Mouse (Mus musculus) midbrain, embryonic 13.5 days (tissue): ENCODE measurements around the gene Tmem50b. TPM values are rescaled to one million over a fixed set of nuclear protein-coding genes. Genes with fewer than 3 reads are reported as not detected.
A peak's percentile ranks its signal among the peaks of the same experiment; 100 is the strongest.

Experiments
- ATAC-seq: fragments of 200-750 bp; cut with Nextera tagmentation; 2 replicates; pipeline ENCODE4 v1.8.0; 2017; ENCODE audit warnings: mild to moderate bottlenecking, moderate TSS enrichment, moderate library complexity
- H3K27ac ChIP-seq: fragments of 300-500 bp; sonication (generic); 2 replicates; pipeline ENCODE4 v1.5.1; 2015; ENCODE audit warnings: inconsistent platforms, mild to moderate bottlenecking, moderate library complexity
- H3K27me3 ChIP-seq: fragments of 300-500 bp; sonication (generic); 2 replicates; pipeline ENCODE4 v1.6.1; 2015; ENCODE audit warnings: mild to moderate bottlenecking, inconsistent platforms
- H3K36me3 ChIP-seq: fragments of 300-500 bp; sonication (generic); 2 replicates; pipeline ENCODE4 v1.6.1; 2015; ENCODE audit warnings: mild to moderate bottlenecking, inconsistent platforms
- H3K4me1 ChIP-seq: fragments of 300-500 bp; sonication (generic); replicated peaks from 2 replicates; pipeline ENCODE4 v1.6.1; 2015; ENCODE audit warnings: inconsistent platforms
- H3K4me2 ChIP-seq: fragments of 300-500 bp; sonication (generic); replicated peaks from 2 replicates; pipeline ENCODE4 v1.6.1; 2015; ENCODE audit warnings: moderate library complexity, mild to moderate bottlenecking, inconsistent platforms
- H3K4me3 ChIP-seq: fragments of 300-500 bp; sonication (generic); replicated peaks from 2 replicates; pipeline ENCODE4 v1.5.1; 2015; ENCODE audit warnings: mild to moderate bottlenecking, inconsistent platforms
- H3K9ac ChIP-seq: fragments of 300-500 bp; sonication (generic); replicated peaks from 2 replicates; pipeline ENCODE4 v1.6.1; 2015; ENCODE audit warnings: mild to moderate bottlenecking, inconsistent platforms
- H3K9me3 ChIP-seq: fragments of 300-500 bp; sonication (generic); 2 replicates; pipeline ENCODE4 v1.6.1; 2016; ENCODE audit warnings: mild to moderate bottlenecking, inconsistent platforms
- WGBS: fragments of 180-500 bp; shearing (Covaris S2); methylation state at CpG from one replicate; pipeline ENCODE4 v1.1.7; 2015; 5-methylcytosine and 5-hydroxymethylcytosine counted together
- polyA plus RNA-seq: library from polyadenylated mRNA; unstranded; fragments of >200 nt; fragmentation: Nextera tagmentation; extraction: Ambion mirVana; gene quantifications from 2 replicates; pipeline ENCODE4 v1.2.1, GENCODE M21; 2015

Gene Tmem50b
- polyA plus RNA-seq, 1 experiment from 2014 or later, result 55.1 TPM

DNA sequence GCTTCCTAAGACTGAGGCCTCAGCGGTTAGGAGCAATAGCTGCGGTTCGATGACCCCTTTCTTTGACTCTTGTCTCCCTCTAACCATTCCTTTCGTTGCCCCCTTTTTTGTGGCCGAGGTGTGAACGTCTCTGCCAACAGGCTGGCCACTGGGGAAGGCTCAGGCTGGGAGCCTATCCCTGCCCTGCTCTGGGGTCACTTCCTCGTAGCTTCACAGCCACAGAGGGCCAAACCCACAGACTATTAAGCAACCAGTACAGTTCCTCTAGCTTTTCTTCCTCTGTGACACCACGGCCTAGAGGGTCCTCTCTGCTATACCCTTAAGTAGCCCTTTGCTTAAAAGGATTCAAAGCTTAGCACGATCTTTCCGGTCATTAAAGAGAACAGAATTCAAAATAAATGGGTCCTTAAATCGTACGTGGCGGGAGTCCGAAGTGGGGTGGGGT lies 51.2 kb downstream of the Tmem50b start:
- peak; percentile 72 for ATAC-seq
- H3K4me2 ChIP-seq, result peak overlapping the region; percentile 87
- no peaks in the 10 kb centered on the region for H3K36me3 ChIP-seq
- H3K9ac ChIP-seq, result peak overlapping the region; percentile 96
- 14% methylated on average over 14 of the region's 14 CpGs for WGBS
- H3K27me3 ChIP-seq, result peaks cover 12% of the 10 kb centered on the region; the same call in 1 of the 2 replicates
- peak overlapping the region; percentile 90 for H3K4me3 ChIP-seq
- peaks cover 40% of the 10 kb centered on the region for H3K4me1 ChIP-seq
- H3K9me3 ChIP-seq, result no peaks in the 10 kb centered on the region
- 0 out of 2 replicates have a peak overlapping the region, but pooled peaks have one; percentile 9 for H3K27ac ChIP-seq

DNA sequence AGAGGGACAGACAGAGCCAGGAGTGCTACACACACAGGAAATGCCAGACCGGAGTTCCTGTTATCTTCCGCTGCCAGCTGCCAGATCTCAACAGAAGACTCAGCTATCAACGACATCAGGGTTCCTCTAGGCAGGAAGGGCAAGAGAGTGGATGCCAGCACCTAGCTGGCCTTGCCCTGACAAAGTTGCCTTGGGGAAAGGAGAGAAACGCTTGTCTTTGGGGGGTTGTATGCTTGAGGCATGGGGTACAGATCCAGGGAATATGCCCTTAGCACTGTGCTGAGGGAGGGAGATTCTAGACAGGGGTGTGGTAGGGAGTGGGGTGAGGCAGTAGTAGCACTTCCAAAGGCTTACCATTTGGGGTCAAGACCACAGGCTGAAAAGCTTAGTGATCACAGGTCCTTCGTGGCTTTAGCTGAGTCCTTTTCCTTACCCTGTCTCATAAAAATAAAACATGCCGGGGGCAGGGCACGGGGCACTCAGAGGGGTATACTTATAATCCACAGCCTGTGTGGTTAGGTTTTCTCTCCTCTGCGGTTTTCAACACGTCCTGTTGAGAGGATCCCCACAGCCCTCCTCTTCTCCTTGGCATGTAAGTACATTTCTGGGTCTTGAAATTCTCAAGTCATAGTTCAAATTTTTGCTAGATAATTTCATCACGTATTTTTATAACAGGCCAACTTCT lies 51.9 kb downstream of the Tmem50b start:
- WGBS, result 74% methylated on average over 10 of the region's 10 CpGs
- H3K36me3 ChIP-seq, result no peaks in the 10 kb centered on the region

DNA sequence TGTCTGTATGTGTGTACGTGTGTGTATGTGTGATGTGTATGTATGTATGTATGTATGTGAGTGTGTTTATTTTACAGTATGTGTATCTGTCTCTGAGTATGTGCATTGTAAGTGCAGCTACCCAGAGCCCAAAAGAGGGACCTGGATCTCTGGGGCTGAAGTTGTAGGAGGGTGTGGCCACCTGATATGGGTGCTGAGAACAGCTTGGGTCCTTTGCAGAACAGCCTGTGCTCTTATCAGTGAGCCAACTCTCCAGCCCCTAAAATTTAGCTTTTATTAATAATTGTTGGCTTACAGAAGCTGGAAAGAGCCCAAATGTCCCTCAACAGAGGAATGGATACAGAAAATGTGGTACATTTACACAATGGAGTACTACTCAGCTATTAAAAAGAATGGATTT lies 54.0 kb downstream of the Tmem50b start:
- 93% methylated on average over 1 of the region's 1 CpGs for whole genome bisulfite sequencing
- Histone ChIP-seq H3K4me1 (peaks cover 25% of the 10 kb centered on the region), H3K27me3 (peaks cover 12% of the 10 kb centered on the region; the same call in 1 of the 2 replicates), H3K9ac (no peak overlapping the region), H3K36me3 (no peaks in the 10 kb centered on the region), H3K4me2 (no peak overlapping the region), H3K9me3 (no peaks in the 10 kb centered on the region), H3K27ac (no peak overlapping the region), H3K4me3 (no peak overlapping the region)
- ATAC-seq, result no peak

More for the DNA sequence above, 51.9 kb downstream of the Tmem50b start:
- H3K4me3 ChIP-seq, result 0 out of 2 replicates have a peak overlapping the region, but pooled peaks have one; percentile 90
- H3K9me3 ChIP-seq, result no peaks in the 10 kb centered on the region
- no peak overlapping the region for H3K27ac ChIP-seq
- H3K4me1 ChIP-seq, result peaks cover 39% of the 10 kb centered on the region
- no peak for ATAC-seq
- peak overlapping the region; percentile 87 for H3K4me2 ChIP-seq
- H3K9ac ChIP-seq, result no peak overlapping the region
- H3K27me3 ChIP-seq, result peaks cover 12% of the 10 kb centered on the region; the same call in 1 of the 2 replicates

DNA sequence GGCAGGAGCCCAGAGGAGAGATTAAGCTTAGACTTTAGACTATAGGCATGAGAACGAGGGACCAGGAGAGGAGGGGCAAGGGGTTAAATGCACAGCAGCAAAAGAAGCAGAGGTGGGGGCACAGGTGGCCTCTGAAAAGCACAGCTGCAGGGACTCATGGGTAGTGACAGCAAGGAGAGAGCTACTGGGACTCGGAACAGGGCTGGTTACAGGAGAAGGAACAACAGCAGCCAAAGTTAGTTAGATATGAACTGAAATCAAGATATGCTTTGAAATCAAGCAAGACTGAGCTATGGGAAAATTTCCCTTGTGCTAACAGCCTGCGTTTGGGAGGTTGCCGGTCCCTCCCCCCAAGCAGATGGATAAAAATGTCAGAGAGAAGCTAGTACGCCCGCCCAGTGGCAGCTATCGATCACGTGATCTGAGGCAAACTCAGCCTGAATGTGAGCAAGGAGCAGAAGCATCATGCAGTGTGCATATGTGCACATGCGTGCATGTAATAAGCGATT lies 56.0 kb downstream of the Tmem50b start:
- WGBS, result 34% methylated on average over 10 of the region's 10 CpGs
- Histone ChIP-seq H3K9me3 (no peaks in the 10 kb centered on the region), H3K9ac (no peak overlapping the region), H3K36me3 (no peaks in the 10 kb centered on the region), H3K27me3 (peaks cover 12% of the 10 kb centered on the region; the same call in 1 of the 2 replicates), H3K4me3 (peak overlapping the region; percentile 20; the same call in 1 of the 2 replicates), H3K4me1 (peaks cover 12% of the 10 kb centered on the region), H3K27ac (no peak overlapping the region), H3K4me2 (peak overlapping the region; percentile 40)
- ATAC-seq, result peak; percentile 31; the same call in 1 of the 2 replicates

DNA sequence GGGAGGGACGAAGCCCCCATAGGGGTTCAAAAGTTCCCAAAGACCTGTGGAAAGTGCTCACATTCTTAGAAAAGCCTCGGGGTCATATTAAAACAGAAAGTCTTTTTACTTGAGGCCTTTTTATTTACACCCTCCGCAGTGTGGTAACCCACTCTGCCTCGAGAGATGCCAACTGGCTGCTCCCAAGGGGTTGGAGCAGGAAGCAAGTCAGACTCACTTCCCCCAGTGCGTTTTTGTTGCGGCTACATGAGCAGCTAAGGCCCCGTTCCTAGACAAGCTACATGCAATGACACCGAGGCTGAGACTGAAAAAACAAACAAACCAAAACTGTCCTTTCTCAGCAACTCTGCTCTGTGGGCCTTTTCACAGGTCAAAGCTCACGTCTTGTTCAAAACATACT lies 59.1 kb downstream of the Tmem50b start:
- H3K4me3 ChIP-seq, result no peak overlapping the region
- WGBS, result 76% methylated on average over 9 of the region's 9 CpGs
- no peak overlapping the region for H3K27ac ChIP-seq
- H3K4me1 ChIP-seq, result peaks cover 10% of the 10 kb centered on the region
- H3K9ac ChIP-seq, result no peak overlapping the region
- H3K4me2 ChIP-seq, result no peak overlapping the region
- no peaks in the 10 kb centered on the region for H3K36me3 ChIP-seq
- H3K27me3 ChIP-seq, result no peaks in the 10 kb centered on the region
- no peaks in the 10 kb centered on the region for H3K9me3 ChIP-seq
- ATAC-seq, result no peak

DNA sequence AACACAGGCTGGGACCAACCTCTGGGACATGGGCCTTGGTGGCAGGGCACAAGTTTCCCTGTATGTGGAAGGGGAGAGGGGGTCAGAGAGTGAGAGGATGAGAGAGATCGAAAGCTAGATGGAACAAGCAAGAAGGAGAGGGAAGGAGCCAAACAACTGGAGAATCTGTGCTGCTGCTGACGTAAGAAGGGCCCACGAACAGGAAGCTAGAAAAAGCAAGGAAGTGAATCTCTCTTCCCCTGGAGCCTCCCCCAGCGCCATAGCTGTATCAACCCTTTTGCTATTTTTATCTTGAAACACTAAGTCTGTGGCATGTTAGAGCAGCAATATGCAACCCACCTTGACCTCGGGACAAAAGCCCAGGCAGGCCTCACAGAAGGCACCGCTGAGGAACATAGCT lies 59.5 kb downstream of the Tmem50b start:
- H3K4me3 ChIP-seq, result no peak overlapping the region
- H3K27ac ChIP-seq, result no peak overlapping the region
- no peak overlapping the region for H3K9ac ChIP-seq
- no peaks in the 10 kb centered on the region for H3K36me3 ChIP-seq
- 86% methylated on average over 6 of the region's 6 CpGs for WGBS
- no peak for ATAC-seq
- no peaks in the 10 kb centered on the region for H3K27me3 ChIP-seq
- H3K4me2 ChIP-seq, result no peak overlapping the region
- peaks cover 10% of the 10 kb centered on the region for H3K4me1 ChIP-seq
- no peaks in the 10 kb centered on the region for H3K9me3 ChIP-seq

DNA sequence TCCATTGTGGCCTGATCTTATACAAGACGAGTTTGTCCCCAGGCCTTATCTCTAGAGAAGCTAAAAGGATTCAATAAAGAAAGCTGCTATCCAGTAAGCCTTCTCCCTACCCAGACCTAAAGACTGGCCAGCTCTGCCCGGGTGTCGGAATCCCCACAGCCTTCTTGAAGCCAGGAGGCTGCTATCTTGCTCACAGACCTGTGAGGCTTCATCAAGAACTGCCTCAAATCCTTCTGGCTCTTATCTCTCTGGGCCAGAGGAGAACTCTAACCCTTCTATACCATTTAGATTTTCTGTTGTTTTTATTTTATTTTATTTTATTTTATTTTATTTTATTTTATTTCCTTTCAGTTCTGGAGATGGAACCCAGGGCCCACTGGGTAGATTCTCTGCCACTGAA lies 60.5 kb downstream of the Tmem50b start:
- H3K4me1 ChIP-seq, result peaks cover 9% of the 10 kb centered on the region
- H3K27me3 ChIP-seq, result no peaks in the 10 kb centered on the region
- 80% methylated on average over 3 of the region's 3 CpGs for WGBS
- no peak overlapping the region for H3K27ac ChIP-seq
- H3K9ac ChIP-seq, result no peak overlapping the region
- H3K4me3 ChIP-seq, result no peak overlapping the region
- H3K9me3 ChIP-seq, result no peaks in the 10 kb centered on the region
- no peak overlapping the region for H3K4me2 ChIP-seq
- ATAC-seq, result no peak
- H3K36me3 ChIP-seq, result no peaks in the 10 kb centered on the region

DNA sequence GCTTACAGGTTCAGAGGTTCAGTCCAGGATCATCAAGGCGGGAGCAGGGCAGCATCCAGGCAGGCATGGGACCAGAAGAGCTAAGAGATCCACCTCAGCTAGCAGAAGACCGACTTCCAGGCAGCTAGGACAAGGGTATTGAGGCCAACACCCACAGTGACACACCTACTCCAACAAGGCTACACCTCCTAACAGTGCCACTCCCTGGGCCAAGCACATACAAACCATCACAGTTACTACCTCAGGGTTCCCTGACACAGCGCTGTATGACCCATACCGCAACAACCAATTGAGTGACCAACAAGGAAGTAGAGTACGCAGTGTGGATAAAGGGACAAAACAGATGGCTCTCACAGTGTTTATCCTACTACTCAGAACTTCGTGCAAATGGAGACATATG lies 61.2 kb downstream of the Tmem50b start:
- Histone ChIP-seq H3K9ac (no peak overlapping the region), H3K4me1 (peaks cover 2% of the 10 kb centered on the region), H3K4me3 (no peak overlapping the region), H3K36me3 (no peaks in the 10 kb centered on the region), H3K27me3 (no peaks in the 10 kb centered on the region), H3K4me2 (no peak overlapping the region), H3K9me3 (no peaks in the 10 kb centered on the region), H3K27ac (no peak overlapping the region)
- no peak for ATAC-seq
- WGBS, result 92% methylated on average over 6 of the region's 6 CpGs

DNA sequence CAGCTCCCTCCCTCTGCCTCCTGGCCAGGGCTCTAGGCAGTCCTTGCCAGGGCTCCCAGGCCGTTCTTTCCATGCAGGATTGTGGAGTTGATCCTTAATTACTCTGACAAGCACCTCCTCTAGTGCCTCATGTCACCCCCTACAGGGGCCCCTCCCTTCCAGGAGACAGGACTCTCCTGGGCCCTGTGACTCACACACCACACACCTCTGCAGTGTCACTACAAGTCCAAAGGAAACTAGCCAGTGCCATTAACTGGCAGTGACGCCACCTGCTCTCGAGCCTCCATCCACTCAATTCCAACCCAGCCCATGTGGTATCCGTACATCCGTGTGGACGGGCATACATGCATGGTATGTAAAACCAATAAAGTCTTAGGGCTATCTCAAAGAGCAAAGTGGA lies 62.7 kb downstream of the Tmem50b start:
- no peak overlapping the region for H3K4me2 ChIP-seq
- no peak for ATAC-seq
- H3K9me3 ChIP-seq, result no peaks in the 10 kb centered on the region
- no peak overlapping the region for H3K9ac ChIP-seq
- H3K4me1 ChIP-seq, result no peaks in the 10 kb centered on the region
- H3K27me3 ChIP-seq, result no peaks in the 10 kb centered on the region
- no peaks in the 10 kb centered on the region for H3K36me3 ChIP-seq
- 83% methylated on average over 6 of the region's 6 CpGs for WGBS
- no peak overlapping the region for H3K27ac ChIP-seq
- H3K4me3 ChIP-seq, result no peak overlapping the region

DNA sequence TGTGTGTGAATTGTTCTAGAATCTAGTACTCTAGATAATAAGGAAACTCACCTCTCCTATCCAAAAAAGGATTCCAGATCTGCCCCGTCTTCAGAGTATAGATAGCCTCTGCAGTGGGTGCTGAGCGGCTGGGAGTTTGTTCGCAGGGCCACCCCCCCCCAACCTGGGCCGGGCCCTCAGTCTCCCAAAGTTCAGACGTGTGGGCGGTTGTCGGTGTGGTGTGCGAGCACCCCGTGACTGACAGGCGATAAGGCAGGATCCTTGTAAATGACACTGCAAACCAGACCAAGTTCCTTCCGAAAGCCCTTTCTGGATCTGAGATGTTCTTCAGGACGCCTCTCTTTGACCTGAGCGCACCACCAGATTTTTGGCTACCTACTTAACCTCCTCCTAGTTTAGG lies 63.1 kb downstream of the Tmem50b start:
- H3K27ac ChIP-seq, result no peak overlapping the region
- H3K4me1 ChIP-seq, result no peaks in the 10 kb centered on the region
- no peak overlapping the region for H3K9ac ChIP-seq
- 54% methylated on average over 13 of the region's 13 CpGs for WGBS
- no peaks in the 10 kb centered on the region for H3K9me3 ChIP-seq
- no peaks in the 10 kb centered on the region for H3K36me3 ChIP-seq
- no peak overlapping the region for H3K4me2 ChIP-seq
- no peak for ATAC-seq
- no peak overlapping the region for H3K4me3 ChIP-seq
- H3K27me3 ChIP-seq, result no peaks in the 10 kb centered on the region

DNA sequence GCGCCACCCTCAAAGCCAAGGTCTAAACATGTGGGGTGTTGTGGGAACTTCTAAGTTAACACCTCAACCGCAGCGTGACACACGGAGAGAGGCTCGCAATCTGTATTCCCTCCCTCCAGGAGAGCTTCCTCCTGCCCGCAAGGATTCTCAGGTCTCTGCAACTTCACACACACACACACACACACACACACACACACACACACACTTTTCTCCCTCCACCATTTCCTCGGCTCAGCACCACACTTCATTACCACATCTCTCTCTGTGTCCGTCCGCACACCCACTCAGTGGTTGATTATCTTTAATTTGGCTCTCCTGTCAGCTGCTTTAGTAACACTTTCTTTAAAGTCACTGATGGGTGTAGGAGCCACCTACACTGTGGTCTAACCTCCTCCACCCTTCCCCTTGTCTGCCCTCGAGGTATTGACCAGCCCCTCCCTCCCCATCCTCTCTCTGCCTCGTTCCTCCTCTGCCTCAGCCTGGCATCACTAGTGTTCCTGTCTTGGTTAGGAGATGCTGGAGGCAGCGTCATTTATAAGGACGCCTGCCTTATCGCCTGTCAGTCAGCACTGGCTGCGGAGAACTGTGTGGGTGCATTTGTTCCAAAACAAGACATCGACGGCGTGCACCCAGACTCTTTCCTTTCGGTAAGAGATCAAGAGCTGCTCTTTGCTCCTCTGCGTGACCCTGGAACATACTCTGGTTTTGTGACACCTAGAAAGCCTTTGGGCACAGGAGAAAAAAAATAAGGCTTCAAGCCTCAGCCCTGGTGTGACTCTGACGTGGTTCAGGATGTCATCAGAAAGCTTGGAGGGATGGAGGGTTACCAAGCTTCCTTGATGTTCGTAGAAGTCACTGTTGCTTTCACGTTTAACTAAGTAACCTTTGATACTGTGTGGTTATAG lies 64.3 kb downstream of the Tmem50b start:
- Histone ChIP-seq H3K4me1 (no peaks in the 10 kb centered on the region), H3K27ac (no peak overlapping the region), H3K4me2 (no peak overlapping the region), H3K9ac (no peak overlapping the region), H3K4me3 (no peak overlapping the region), H3K9me3 (no peaks in the 10 kb centered on the region), H3K27me3 (no peaks in the 10 kb centered on the region), H3K36me3 (no peaks in the 10 kb centered on the region)
- ATAC-seq, result no peak
- WGBS, result 81% methylated on average over 23 of the region's 23 CpGs

DNA sequence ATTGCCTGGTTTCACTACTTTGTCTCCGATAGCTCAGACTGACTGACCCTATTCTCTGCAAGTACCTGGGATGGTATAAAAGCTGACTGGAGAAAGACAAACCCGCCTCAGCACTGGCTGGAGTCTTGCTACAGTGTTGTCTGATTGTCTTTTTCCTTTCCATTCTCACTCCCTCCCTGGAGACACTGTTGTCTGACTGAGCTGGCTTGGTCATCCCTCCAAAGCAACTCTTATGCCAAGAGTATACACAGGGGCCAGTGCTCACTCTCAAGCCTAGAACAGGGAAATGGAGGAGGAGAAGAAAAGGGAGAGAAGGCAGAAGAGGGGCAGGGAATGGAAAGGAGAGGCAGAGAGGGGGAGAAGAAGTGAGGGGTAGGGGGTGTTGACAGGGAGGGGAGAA lies 65.2 kb downstream of the Tmem50b start:
- 61% methylated on average over 2 of the region's 2 CpGs for WGBS

More for the DNA sequence above, 65.2 kb downstream of the Tmem50b start:
- no peaks in the 10 kb centered on the region for H3K4me1 ChIP-seq
- H3K27ac ChIP-seq, result no peak overlapping the region
- H3K9me3 ChIP-seq, result no peaks in the 10 kb centered on the region
- no peak overlapping the region for H3K4me3 ChIP-seq
- H3K27me3 ChIP-seq, result no peaks in the 10 kb centered on the region
- H3K4me2 ChIP-seq, result no peak overlapping the region
- ATAC-seq, result no peak
- H3K9ac ChIP-seq, result no peak overlapping the region
- no peaks in the 10 kb centered on the region for H3K36me3 ChIP-seq
